Comparison of ENCODE assay signal across 1 mouse cellular context in genomic region chr1:153395706-153396105, GRCm38 (mm10). TPM values are rescaled to one million over a fixed set of nuclear protein-coding genes. Genes with fewer than 3 reads are reported as not detected.
"Had no signal": no experiment of that assay in that cellular context is flagged by ENCODE, and none has a peak within 500 bp of the region (broad histone marks: within the 10 kb centered on the region; RNA-seq: fewer than 3 reads in every experiment).

No protein-coding gene starts in this region.

RNA-seq across cellular contexts. Expression of gene Shcbp1l, which starts 29.3 kb away (rescaled TPM):
- polyA plus RNA-seq: small intestine, adult 2 months had no signal
